Mouse (Mus musculus) gonadal fat pad, adult 2 months (tissue): Measurements from ENCODE around the gene Slc22a1. TPM values are rescaled to one million over a fixed set of nuclear protein-coding genes. Genes with fewer than 3 reads are reported as not detected.

ENCODE experiments used
- DNase-seq: peaks from one replicate; pipeline ENCODE4 v3.0.0-alpha.2; 2012; ENCODE audit warnings: low read depth
- polyA plus RNA-seq: library from polyadenylated mRNA; depleted of rRNA; stranded (reverse); fragments of >200 nt; gene quantifications from 2 replicates; pipeline ENCODE4 v1.2.3, GENCODE M21; 2012; rRNA removed

Gene Slc22a1
- 0.73 and 1.5 TPM in 2 replicates for polyA plus RNA-seq

GRCm38 (mm10) chr17:12675646-12676045 is at the start of gene Slc22a1:
Slc22a1 (minus strand) TSS chr17:12675829.
- peak; percentile 40 for DNase-seq

GRCm38 (mm10) chr17:12724767-12725744 is 49.4 kb upstream of the Slc22a1 start:
- peak; percentile 86 for DNase-seq

GRCm38 (mm10) chr17:12723986-12724766 is 48.5 kb upstream of the Slc22a1 start:
- DNase-seq: no peak

- DNase-seq: no peak
Observed at GRCm38 (mm10) chr17:12722622-12723021, 47.0 kb upstream of the Slc22a1 start.

GRCm38 (mm10) chr17:12721118-12721886 is 45.7 kb upstream of the Slc22a1 start:
- DNase-seq: no peak

- no peak for DNase-seq
Observed at GRCm38 (mm10) chr17:12718251-12718650, 42.6 kb upstream of the Slc22a1 start.

GRCm38 (mm10) chr17:12717445-12717844 is 41.8 kb upstream of the Slc22a1 start:
- no peak for DNase-seq

- no peak for DNase-seq
Observed at GRCm38 (mm10) chr17:12715032-12715431, 39.4 kb upstream of the Slc22a1 start.

- no peak for DNase-seq
Observed at GRCm38 (mm10) chr17:12714080-12714561, 38.5 kb upstream of the Slc22a1 start.

GRCm38 (mm10) chr17:12712993-12713392 is 37.4 kb upstream of the Slc22a1 start:
- no peak for DNase-seq

GRCm38 (mm10) chr17:12712191-12712590 is 36.6 kb upstream of the Slc22a1 start:
- DNase-seq: no peak

- no peak for DNase-seq
Observed at GRCm38 (mm10) chr17:12710976-12711375, 35.3 kb upstream of the Slc22a1 start.

- DNase-seq: no peak
Observed at GRCm38 (mm10) chr17:12710050-12710780, 34.6 kb upstream of the Slc22a1 start.

- no peak for DNase-seq
Observed at GRCm38 (mm10) chr17:12708398-12708797, 32.8 kb upstream of the Slc22a1 start.

GRCm38 (mm10) chr17:12706590-12707049 is 31.0 kb upstream of the Slc22a1 start:
- no peak for DNase-seq

GRCm38 (mm10) chr17:12702901-12703300 is 27.3 kb upstream of the Slc22a1 start:
- no peak for DNase-seq

GRCm38 (mm10) chr17:12700373-12700772 is 24.7 kb upstream of the Slc22a1 start:
- DNase-seq: no peak

- DNase-seq: no peak
Observed at GRCm38 (mm10) chr17:12691899-12692298, 16.3 kb upstream of the Slc22a1 start.

GRCm38 (mm10) chr17:12689537-12689936 is 13.9 kb upstream of the Slc22a1 start:
- no peak for DNase-seq

GRCm38 (mm10) chr17:12688427-12689110 is 12.9 kb upstream of the Slc22a1 start:
- DNase-seq: no peak
